Mouse (Mus musculus): ENCODE measurements around the gene Cd300a. TPM values are rescaled to one million over a fixed set of nuclear protein-coding genes. Genes with fewer than 3 reads are reported as not detected.

The Cd300a gene
- polyA plus RNA-seq, 1 experiment from 2014 or later: 0.84 TPM

DNA sequence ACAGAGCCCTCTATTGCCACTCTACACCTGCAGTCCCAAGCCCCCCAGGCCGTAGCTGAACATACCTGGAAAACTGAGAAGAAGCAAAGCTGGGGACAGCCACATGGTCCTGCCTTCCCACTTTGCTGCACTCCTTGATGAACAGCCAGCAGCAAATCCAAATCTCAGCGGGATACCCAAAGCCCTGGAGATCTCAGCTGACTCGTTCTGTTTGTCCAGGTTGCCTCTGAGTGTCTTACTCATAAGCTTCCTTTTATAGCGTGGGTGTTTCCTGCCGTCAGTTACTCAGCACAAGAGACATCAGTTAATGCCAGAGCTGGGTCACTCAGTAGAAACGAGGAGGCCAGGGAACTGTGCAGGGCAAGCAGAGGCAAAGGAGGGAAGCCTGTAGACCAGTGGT lies 44.3 kb downstream of the Cd300a start, which contains the start of gene Cd300lb:
Gene Cd300lb (minus strand): TSS at position 243 of the 400 bp plus-strand sequence.
- no peak within 1 kb of the TSS for H3K9ac ChIP-seq (ENCODE audit: low read depth, low read length)
- H3K4me1 ChIP-seq (ENCODE audit: control insufficient read depth, insufficient read depth, low read length): peaks cover 6% of the 10 kb centered on the region; the same call in 1 of the 2 replicates
- no peaks in the 10 kb centered on the region for H3K27me3 ChIP-seq (ENCODE audit: control insufficient read depth, insufficient read depth, low read length)
- no peak within 1 kb of the TSS for H3K27ac ChIP-seq (ENCODE audit: low read depth, low read length)
- H3K9me3 ChIP-seq (replicated peaks; ENCODE audit: control insufficient read depth, low read length): no peaks in the 10 kb centered on the region
- no peak for ATAC-seq (replicated peaks; ENCODE audit: insufficient number of reproducible peaks, low FRiP score, low TSS enrichment)
- H3K4me2 ChIP-seq: no peak within 1 kb of the TSS
- H3K4me3 ChIP-seq (ENCODE audit: low read depth, low read length): no peak within 1 kb of the TSS
- no peaks in the 10 kb centered on the region for H3K36me3 ChIP-seq (ENCODE audit: control insufficient read depth, insufficient read depth, low read length)
- WGBS (ENCODE audit: insufficient replicate concordance): 40% methylated on average over 6 of the region's 6 CpGs

Other genes starting within 250 kb of the Cd300a start
- gene Rpl38, start 221.5 kb upstream of the Cd300a start, polyA plus RNA-seq (2014; fragmentation: Nextera tagmentation; extraction: Ambion mirVana): 781 and 853 TPM in 2 replicates
- gene Ttyh2, start 214.6 kb upstream of the Cd300a start, polyA plus RNA-seq (2014; fragmentation: Nextera tagmentation; extraction: Ambion mirVana): 5.0 and 5.1 TPM in 2 replicates
- gene Dnaic2, start 162.6 kb upstream of the Cd300a start, polyA plus RNA-seq (2014; fragmentation: Nextera tagmentation; extraction: Ambion mirVana): 0.20 and 0.50 TPM in 2 replicates
- gene Kif19a, start 124.7 kb upstream of the Cd300a start, polyA plus RNA-seq (2014; fragmentation: Nextera tagmentation; extraction: Ambion mirVana): 0.13 TPM in 1 of 2 replicates, not detected in the other
- gene Btbd17, start 94.1 kb upstream of the Cd300a start, polyA plus RNA-seq (2014; fragmentation: Nextera tagmentation; extraction: Ambion mirVana): 0.09 TPM in 1 of 2 replicates, not detected in the other
- 0.27 TPM in 1 of 2 replicates, not detected in the other for gene Gpr142, start 91.1 kb upstream of the Cd300a start, polyA plus RNA-seq (2014; fragmentation: Nextera tagmentation; extraction: Ambion mirVana)
- 21.8 and 23.0 TPM in 2 replicates for gene Gprc5c, start 38.9 kb upstream of the Cd300a start, polyA plus RNA-seq (2014; fragmentation: Nextera tagmentation; extraction: Ambion mirVana)
- 1.7 and 2.4 TPM in 2 replicates for gene Cd300lb, start 44.3 kb downstream of the Cd300a start, polyA plus RNA-seq (2014; fragmentation: Nextera tagmentation; extraction: Ambion mirVana)
- not detected in 2 replicates for gene Cd300c, start 79.1 kb downstream of the Cd300a start, polyA plus RNA-seq (2014; fragmentation: Nextera tagmentation; extraction: Ambion mirVana)
- gene Cd300ld, start 99.9 kb downstream of the Cd300a start, polyA plus RNA-seq (2014; fragmentation: Nextera tagmentation; extraction: Ambion mirVana): not detected in 2 replicates
- gene Cd300c2, start 111.8 kb downstream of the Cd300a start, polyA plus RNA-seq (2014; fragmentation: Nextera tagmentation; extraction: Ambion mirVana): 0.93 and 0.96 TPM in 2 replicates
- gene Cd300ld2, start 126.2 kb downstream of the Cd300a start, polyA plus RNA-seq (2014; fragmentation: Nextera tagmentation; extraction: Ambion mirVana): not detected in 2 replicates
- gene Cd300ld4, start 137.0 kb downstream of the Cd300a start, polyA plus RNA-seq (2014; fragmentation: Nextera tagmentation; extraction: Ambion mirVana): not detected in 2 replicates
- gene Cd300ld5, start 147.7 kb downstream of the Cd300a start, polyA plus RNA-seq (2014; fragmentation: Nextera tagmentation; extraction: Ambion mirVana): not detected in 2 replicates
- not detected in 2 replicates for gene Cd300ld3, start 158.4 kb downstream of the Cd300a start, polyA plus RNA-seq (2014; fragmentation: Nextera tagmentation; extraction: Ambion mirVana)
- not detected in 2 replicates for gene Cd300e, start 172.1 kb downstream of the Cd300a start, polyA plus RNA-seq (2014; fragmentation: Nextera tagmentation; extraction: Ambion mirVana)
- 1.3 and 2.9 TPM in 2 replicates for gene Rab37, start 201.4 kb downstream of the Cd300a start, polyA plus RNA-seq (2014; fragmentation: Nextera tagmentation; extraction: Ambion mirVana)
- gene Cd300lf, start 244.0 kb downstream of the Cd300a start, polyA plus RNA-seq (2014; fragmentation: Nextera tagmentation; extraction: Ambion mirVana): 0.19 and 0.20 TPM in 2 replicates

Data from heart, embryonic 11.5 days (tissue).